Mouse (Mus musculus) forebrain, embryonic 11.5 days (tissue): ENCODE data around the gene Garem2. TPM values are rescaled to one million over a fixed set of nuclear protein-coding genes. Genes with fewer than 3 reads are reported as not detected.
"Not testable (repeated sequence)": the region's sequence is repeated elsewhere in the genome, so short reads cannot be mapped to it uniquely, and the experiment has no call there.

Source experiments
- ATAC-seq: fragments of 200-750 bp; cut with Nextera tagmentation; replicated peaks from 2 replicates; pipeline ENCODE4 v1.8.0; 2017; ENCODE audit warnings: moderate TSS enrichment; ENCODE audit not compliant: low FRiP score
- DNase-seq: peaks from one replicate; pipeline ENCODE4 v3.0.0-alpha.2; 2017; ENCODE audit warnings: low spot score
- H3K27ac ChIP-seq: fragments of 300-500 bp; sonication (generic); 2 replicates; pipeline ENCODE4 v1.5.1; 2014; ENCODE audit warnings: low read depth, low read length
- H3K27me3 ChIP-seq: fragments of 300-500 bp; sonication (generic); 2 replicates; pipeline ENCODE4 v1.6.1; 2014; ENCODE audit warnings: mild to moderate bottlenecking, low read length, mixed read lengths; ENCODE audit not compliant: control insufficient read depth, insufficient read depth
- H3K36me3 ChIP-seq: fragments of 300-500 bp; sonication (generic); 2 replicates; pipeline ENCODE4 v1.6.1; 2014; ENCODE audit warnings: mild to moderate bottlenecking, low read length, moderate library complexity, mixed read lengths; ENCODE audit not compliant: control insufficient read depth, insufficient read depth
- H3K4me1 ChIP-seq: fragments of 300-500 bp; sonication (generic); replicated peaks from 2 replicates; pipeline ENCODE4 v1.6.1; 2014; ENCODE audit warnings: low read length, mixed read lengths; ENCODE audit not compliant: control insufficient read depth, insufficient read depth
- H3K4me2 ChIP-seq: fragments of 300-500 bp; sonication (generic); 2 replicates; pipeline ENCODE4 v1.6.1; 2014; ENCODE audit warnings: low read depth, mild to moderate bottlenecking, low read length, moderate library complexity, mixed read lengths; ENCODE audit not compliant: severe bottlenecking
- H3K4me3 ChIP-seq: fragments of 300-500 bp; sonication (generic); 2 replicates; pipeline ENCODE4 v1.5.1; 2014; ENCODE audit warnings: low read depth, low read length
- H3K9ac ChIP-seq: fragments of 300-500 bp; sonication (generic); 2 replicates; pipeline ENCODE4 v1.6.1; 2014; ENCODE audit warnings: low read length
- H3K9me3 ChIP-seq: fragments of 300-500 bp; sonication (generic); 2 replicates; pipeline ENCODE4 v1.6.1; 2016; ENCODE audit warnings: low read length, mixed read lengths; ENCODE audit not compliant: control insufficient read depth
- WGBS: fragments of 180-500 bp; shearing (Covaris S2); extraction: QIAGEN DNeasy Blood & Tissue Kit; methylation state at CpG from one replicate; pipeline ENCODE4 v1.1.7; 2014; 5-methylcytosine and 5-hydroxymethylcytosine counted together
- polyA plus RNA-seq: library from polyadenylated mRNA; unstranded; fragments of >200 nt; fragmentation: Nextera tagmentation; extraction: Ambion mirVana; gene quantifications from 2 replicates; pipeline ENCODE4 v1.2.1, GENCODE M21; 2014

Garem2 gene
- 17.2 and 19.8 TPM in 2 replicates for polyA plus RNA-seq

- no peaks in the 10 kb centered on the region; the same call in 1 of the 2 replicates for H3K27me3 ChIP-seq
- H3K4me2 ChIP-seq: peak within 1 kb of the TSS; percentile 99
- WGBS: under 1% methylated on average over 54 of the region's 65 CpGs
- H3K9ac ChIP-seq: peak within 1 kb of the TSS; percentile 85
- H3K9me3 ChIP-seq: no peaks in the 10 kb centered on the region
- H3K27ac ChIP-seq: peak within 1 kb of the TSS; percentile 31; the same call in 1 of the 2 replicates
- peaks cover 23% of the 10 kb centered on the region for H3K4me1 ChIP-seq
- peak within 1 kb of the TSS; percentile 62 for H3K4me3 ChIP-seq
- H3K36me3 ChIP-seq: no peaks in the 10 kb centered on the region
- peak; percentile 48 for ATAC-seq
- DNase-seq: peak; percentile 81
Measured at GRCm38 (mm10) chr5:30104841-30105667, at the start of gene Garem2. Garem2 (plus strand) TSS chr5:30105161.

- 56% methylated on average over 6 of the region's 6 CpGs for WGBS
- Histone ChIP-seq H3K9ac (no peak overlapping the region), H3K4me1 (no peaks in the 10 kb centered on the region), H3K4me2 (no peak overlapping the region), H3K27ac (no peak overlapping the region), H3K36me3 (peaks cover 9% of the 10 kb centered on the region; the same call in 1 of the 2 replicates), H3K9me3 (no peaks in the 10 kb centered on the region), H3K27me3 (no peaks in the 10 kb centered on the region), H3K4me3 (no peak overlapping the region)
- DNase-seq (no peak), ATAC-seq (no peak)
Measured at GRCm38 (mm10) chr5:30058216-30058731, 46.7 kb upstream of the Garem2 start.

- peaks cover 11% of the 10 kb centered on the region; the same call in 1 of the 2 replicates for H3K36me3 ChIP-seq
- not testable (repeated sequence) for H3K27ac ChIP-seq, H3K4me3 ChIP-seq, DNase-seq, H3K9me3 ChIP-seq, H3K27me3 ChIP-seq, ATAC-seq, H3K4me2 ChIP-seq, H3K4me1 ChIP-seq, H3K9ac ChIP-seq
- WGBS: 56% methylated on average over 5 of the region's 5 CpGs
Measured at GRCm38 (mm10) chr5:30059607-30060006, 45.4 kb upstream of the Garem2 start.

- Histone ChIP-seq H3K9ac (no peak overlapping the region), H3K27me3 (no peaks in the 10 kb centered on the region), H3K4me1 (no peaks in the 10 kb centered on the region), H3K4me3 (no peak overlapping the region), H3K9me3 (no peaks in the 10 kb centered on the region), H3K27ac (no peak overlapping the region), H3K4me2 (no peak overlapping the region), H3K36me3 (peaks cover 11% of the 10 kb centered on the region; the same call in 1 of the 2 replicates)
- ATAC-seq: no peak
- WGBS: 81% methylated on average over 6 of the region's 6 CpGs
- DNase-seq: no peak
Measured at GRCm38 (mm10) chr5:30067726-30068125, 37.2 kb upstream of the Garem2 start.

GRCm38 (mm10) chr5:30071677-30072076, 33.3 kb upstream of the Garem2 start:
- Histone ChIP-seq H3K4me3 (peak overlapping the region; percentile 78), H3K36me3 (peaks cover 4% of the 10 kb centered on the region; the same call in 1 of the 2 replicates), H3K4me1 (no peaks in the 10 kb centered on the region), H3K4me2 (peak overlapping the region; percentile 52), H3K9me3 (no peaks in the 10 kb centered on the region), H3K9ac (peak overlapping the region; percentile 86), H3K27ac (no peak overlapping the region), H3K27me3 (no peaks in the 10 kb centered on the region)
- ATAC-seq (no peak), DNase-seq (no peak)
- WGBS: 83% methylated on average over 6 of the region's 6 CpGs

- 61% methylated on average over 3 of the region's 3 CpGs for WGBS
- Histone ChIP-seq H3K36me3 (peaks cover 4% of the 10 kb centered on the region; the same call in 1 of the 2 replicates), H3K9ac (peak overlapping the region; percentile 86), H3K4me3 (peak overlapping the region; percentile 78), H3K4me2 (peak overlapping the region; percentile 52), H3K27me3 (no peaks in the 10 kb centered on the region), H3K27ac (no peak overlapping the region), H3K9me3 (no peaks in the 10 kb centered on the region), H3K4me1 (no peaks in the 10 kb centered on the region)
- no peak for DNase-seq
- ATAC-seq: no peak
Measured at GRCm38 (mm10) chr5:30072377-30072776, 32.6 kb upstream of the Garem2 start.

GRCm38 (mm10) chr5:30072825-30073821, 31.8 kb upstream of the Garem2 start, which contains the start of gene Tyms:
Tyms (minus strand) TSS chr5:30073617.
- DNase-seq (peak; percentile 92), ATAC-seq (peak; percentile 92)
- Histone ChIP-seq H3K4me1 (no peaks in the 10 kb centered on the region), H3K4me3 (peak within 1 kb of the TSS; percentile 78), H3K9ac (peak within 1 kb of the TSS; percentile 86), H3K27me3 (no peaks in the 10 kb centered on the region), H3K36me3 (peaks cover 4% of the 10 kb centered on the region; the same call in 1 of the 2 replicates), H3K27ac (peak within 1 kb of the TSS; percentile 70), H3K9me3 (no peaks in the 10 kb centered on the region), H3K4me2 (peak within 1 kb of the TSS; percentile 52)
- WGBS: 2% methylated on average over 45 of the region's 45 CpGs

- Histone ChIP-seq H3K4me3 (no peak overlapping the region), H3K36me3 (no peaks in the 10 kb centered on the region), H3K9me3 (no peaks in the 10 kb centered on the region), H3K4me2 (no peak overlapping the region), H3K27me3 (no peaks in the 10 kb centered on the region), H3K9ac (no peak overlapping the region), H3K4me1 (no peaks in the 10 kb centered on the region), H3K27ac (no peak overlapping the region)
- ATAC-seq (no peak), DNase-seq (no peak)
- 74% methylated on average over 13 of the region's 13 CpGs for WGBS
Measured at GRCm38 (mm10) chr5:30092701-30093100, 12.3 kb upstream of the Garem2 start.
